Mouse (Mus musculus): ENCODE measurements around the gene Gm39566.

- TF ChIP-seq POLR2A (IDR thresholded peaks at IDR 0.05; ENCODE audit: insufficient read length, low read depth): no peak
- no peak for TF ChIP-seq CEBPB (IDR thresholded peaks at IDR 0.05; ENCODE audit: insufficient read depth, poor library complexity, severe bottlenecking)
Observed at GRCm38 (mm10) chr11:69776488-69776887, 38.6 kb downstream of the Gm39566 start.
